Mouse (Mus musculus): ENCODE data around the gene Gdf1. TPM values are rescaled to one million over a fixed set of nuclear protein-coding genes. Genes with fewer than 3 reads are reported as not detected.

Gene Gdf1
- polyA plus RNA-seq (2012; rRNA removed) = 0.14 and 0.26 TPM in 2 replicates

DNA sequence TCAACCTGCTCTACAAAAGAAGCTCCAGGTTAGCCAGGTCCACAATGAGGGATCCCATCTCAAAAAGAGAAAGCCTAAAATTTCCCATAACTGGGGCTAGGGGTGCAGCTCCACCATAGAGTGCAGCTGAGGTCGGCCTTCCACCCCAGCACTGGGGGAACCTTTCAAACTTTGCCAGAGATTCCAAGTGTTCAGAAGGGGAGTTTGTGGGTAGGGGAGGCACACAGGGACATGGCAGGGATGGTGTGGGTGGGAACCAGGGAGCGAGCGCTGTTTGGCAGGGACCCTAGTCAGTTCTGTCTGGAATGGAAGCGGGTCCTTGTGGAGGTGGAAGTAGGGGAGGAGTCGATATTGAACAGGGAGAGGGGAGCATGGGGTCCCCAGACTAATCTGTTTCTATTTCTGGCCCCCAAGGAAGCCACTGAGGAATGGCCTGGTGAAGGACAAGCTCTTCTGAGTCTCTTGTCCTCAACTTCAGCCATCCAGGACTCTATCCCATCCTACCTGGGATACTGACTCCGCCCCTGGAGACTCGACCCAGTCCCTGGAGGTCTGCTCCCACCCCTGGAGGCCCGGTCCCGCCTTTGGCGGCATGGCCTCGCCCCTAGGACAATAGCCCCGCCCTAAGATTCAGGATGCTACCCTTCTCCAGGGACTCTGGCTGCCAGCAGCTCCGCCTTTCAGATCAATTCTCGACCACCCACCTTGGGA lies at the start of gene Gdf1:
Gene Gdf1 (plus strand): TSS at position 694 of the 711 bp plus-strand sequence.
- DNase-seq (ENCODE audit: low read depth, low spot score) = no peak
- 40% methylated on average over 14 of the region's 14 CpGs for WGBS

DNA sequence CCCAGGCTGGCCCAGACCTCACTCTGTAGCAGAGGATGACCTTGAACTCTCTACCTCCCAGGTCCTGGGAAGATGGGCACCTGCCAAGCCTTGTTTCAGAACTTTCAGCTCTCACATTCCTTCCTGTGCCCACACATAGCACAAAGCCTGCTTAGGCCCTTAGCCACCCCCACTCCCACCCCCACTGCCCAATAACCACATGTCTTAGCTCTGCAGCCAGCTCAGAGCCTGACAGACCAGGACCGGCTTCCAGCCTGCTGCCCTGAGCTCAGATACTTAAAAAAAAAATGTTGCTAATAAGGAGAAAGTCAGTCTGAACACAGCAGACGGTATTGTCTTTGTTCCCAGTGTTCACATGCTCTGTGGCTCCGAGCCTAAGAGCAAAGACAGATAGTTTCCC lies 48.6 kb upstream of the Gdf1 start:
- no peak for DNase-seq (ENCODE audit: low read depth, low spot score)
- whole genome bisulfite sequencing = 64% methylated on average over 3 of the region's 3 CpGs

DNA sequence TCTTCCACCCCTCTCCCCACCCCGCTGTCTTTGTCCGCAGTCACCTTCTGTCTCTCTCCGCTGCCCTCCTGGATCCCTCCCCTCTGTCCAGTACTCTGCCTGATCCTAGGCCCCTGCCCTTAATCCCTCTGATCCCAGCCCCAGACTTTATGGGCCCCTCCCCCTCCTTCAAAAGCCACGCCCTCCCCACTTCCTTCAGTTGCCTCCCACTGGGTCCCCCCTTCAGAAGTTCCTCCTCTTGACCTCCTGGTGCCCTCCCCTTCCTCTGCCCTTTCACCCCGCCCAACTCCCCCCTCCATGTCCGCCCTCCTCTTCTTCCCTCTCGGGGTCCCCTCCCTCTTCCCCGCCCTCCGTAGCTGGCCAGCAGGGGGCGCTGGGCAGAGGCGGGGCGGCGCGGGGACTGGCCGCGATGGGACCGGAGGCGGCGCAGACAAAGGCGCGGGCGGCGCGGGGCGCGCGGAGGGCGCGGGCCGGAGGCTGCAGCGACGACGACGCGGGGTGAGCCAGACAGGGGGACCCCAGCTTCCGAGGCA lies 46.9 kb upstream of the Gdf1 start, which contains the start of gene Homer3:
Gene Homer3 (plus strand): TSS at position 225 of the 533 bp plus-strand sequence.
- DNase-seq (ENCODE audit: low read depth, low spot score) = peak; percentile 37
- WGBS = 3% methylated on average over 36 of the region's 36 CpGs

GRCm38 (mm10) chr8:70283136-70284077 lies 46.2 kb upstream of the Gdf1 start:
- DNase-seq (ENCODE audit: low read depth, low spot score) = no peak
- 2% methylated on average over 53 of the region's 55 CpGs for whole genome bisulfite sequencing

DNA sequence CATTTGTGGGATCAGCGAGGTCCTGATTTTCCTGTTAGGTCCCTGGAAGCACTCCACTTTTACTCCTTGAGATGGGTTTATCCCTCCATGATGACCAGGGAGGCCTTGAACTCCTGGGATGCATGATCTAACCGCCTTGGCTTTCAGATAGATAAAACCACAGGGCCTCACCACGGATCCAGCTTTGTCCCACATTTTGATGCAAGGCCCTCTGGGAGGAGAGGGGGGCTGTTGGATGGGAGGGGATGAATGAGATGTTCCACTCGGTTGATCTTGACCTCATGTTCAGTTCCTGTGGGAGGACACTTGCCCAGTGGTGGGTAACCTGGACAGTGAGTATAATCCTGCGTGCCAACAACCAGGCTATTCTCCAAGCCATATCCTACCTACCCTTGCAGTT lies 45.2 kb upstream of the Gdf1 start:
- 80% methylated on average over 5 of the region's 5 CpGs for WGBS
- no peak for DNase-seq (ENCODE audit: low read depth, low spot score)

DNA sequence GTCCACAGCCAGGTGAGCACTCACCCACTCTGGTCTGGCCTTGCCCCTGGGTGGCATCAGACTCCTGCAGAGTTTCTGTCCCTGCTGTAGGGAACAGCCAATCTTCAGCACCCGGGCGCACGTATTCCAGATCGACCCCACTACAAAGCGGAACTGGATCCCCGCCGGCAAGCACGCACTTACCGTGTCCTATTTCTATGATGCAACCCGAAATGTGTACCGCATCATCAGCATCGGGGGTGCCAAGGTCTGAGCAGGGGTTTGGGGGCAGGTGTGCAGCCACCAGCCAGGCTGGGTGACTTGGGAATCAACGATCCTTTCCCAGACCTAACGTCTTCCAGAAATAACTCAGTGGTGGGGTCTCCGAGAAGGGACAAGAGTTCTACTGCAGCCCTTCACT lies 44.3 kb upstream of the Gdf1 start:
- no peak for DNase-seq (ENCODE audit: low read depth, low spot score)
- 96% methylated on average over 15 of the region's 15 CpGs for WGBS

GRCm38 (mm10) chr8:70286737-70287136 lies 42.9 kb upstream of the Gdf1 start:
- WGBS = 92% methylated on average over 8 of the region's 8 CpGs
- DNase-seq (ENCODE audit: low read depth, low spot score) = no peak

DNA sequence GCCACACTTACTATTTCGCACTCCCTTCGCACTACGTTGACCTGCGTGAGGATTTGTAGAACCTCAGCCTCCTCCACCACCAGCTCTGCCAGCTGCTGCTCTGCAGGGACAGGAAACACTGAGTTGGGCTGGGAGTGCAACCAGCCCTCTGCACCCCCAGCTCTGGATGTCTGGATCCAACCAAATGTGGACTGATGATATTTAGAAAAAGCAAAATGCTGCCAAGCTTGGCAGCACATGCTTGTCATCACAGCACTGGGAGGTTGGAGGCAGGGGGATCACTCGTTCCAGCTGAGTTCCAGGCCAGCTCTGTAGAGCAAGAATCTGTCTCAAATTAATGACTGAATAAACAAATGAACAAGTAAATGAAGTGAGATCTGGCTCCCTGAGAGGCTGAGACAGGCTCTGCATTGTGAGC lies 35.6 kb upstream of the Gdf1 start:
- no peak for DNase-seq (ENCODE audit: low read depth, low spot score)
- 65% methylated on average over 5 of the region's 5 CpGs for WGBS

- no peak for DNase-seq (ENCODE audit: low read depth, low spot score)
- WGBS = 70% methylated on average over 3 of the region's 3 CpGs
Observed at GRCm38 (mm10) chr8:70300881-70301280, 28.7 kb upstream of the Gdf1 start.

GRCm38 (mm10) chr8:70302358-70302890 lies 27.2 kb upstream of the Gdf1 start, which contains the start of the genes Ddx49 and Cope:
Ddx49 (minus strand) TSS chr8:70302489.
Cope (plus strand) TSS chr8:70302518.
- DNase-seq (ENCODE audit: low read depth, low spot score) = peak; percentile 57
- WGBS = under 1% methylated on average over 40 of the region's 40 CpGs

- no peak for DNase-seq (ENCODE audit: low read depth, low spot score)
Observed at GRCm38 (mm10) chr8:70302901-70303300, 26.7 kb upstream of the Gdf1 start.

GRCm38 (mm10) chr8:70309311-70309710 lies 20.3 kb upstream of the Gdf1 start:
- DNase-seq (ENCODE audit: low read depth, low spot score) = no peak
- 27% methylated on average over 2 of the region's 2 CpGs for WGBS

More at GRCm38 (mm10) chr8:70302901-70303300, 26.7 kb upstream of the Gdf1 start:
- under 1% methylated on average over 16 of the region's 16 CpGs for WGBS

- WGBS = 66% methylated on average over 2 of the region's 2 CpGs
- DNase-seq (ENCODE audit: low read depth, low spot score) = no peak
Observed at GRCm38 (mm10) chr8:70313399-70313798, 16.2 kb upstream of the Gdf1 start.

DNA sequence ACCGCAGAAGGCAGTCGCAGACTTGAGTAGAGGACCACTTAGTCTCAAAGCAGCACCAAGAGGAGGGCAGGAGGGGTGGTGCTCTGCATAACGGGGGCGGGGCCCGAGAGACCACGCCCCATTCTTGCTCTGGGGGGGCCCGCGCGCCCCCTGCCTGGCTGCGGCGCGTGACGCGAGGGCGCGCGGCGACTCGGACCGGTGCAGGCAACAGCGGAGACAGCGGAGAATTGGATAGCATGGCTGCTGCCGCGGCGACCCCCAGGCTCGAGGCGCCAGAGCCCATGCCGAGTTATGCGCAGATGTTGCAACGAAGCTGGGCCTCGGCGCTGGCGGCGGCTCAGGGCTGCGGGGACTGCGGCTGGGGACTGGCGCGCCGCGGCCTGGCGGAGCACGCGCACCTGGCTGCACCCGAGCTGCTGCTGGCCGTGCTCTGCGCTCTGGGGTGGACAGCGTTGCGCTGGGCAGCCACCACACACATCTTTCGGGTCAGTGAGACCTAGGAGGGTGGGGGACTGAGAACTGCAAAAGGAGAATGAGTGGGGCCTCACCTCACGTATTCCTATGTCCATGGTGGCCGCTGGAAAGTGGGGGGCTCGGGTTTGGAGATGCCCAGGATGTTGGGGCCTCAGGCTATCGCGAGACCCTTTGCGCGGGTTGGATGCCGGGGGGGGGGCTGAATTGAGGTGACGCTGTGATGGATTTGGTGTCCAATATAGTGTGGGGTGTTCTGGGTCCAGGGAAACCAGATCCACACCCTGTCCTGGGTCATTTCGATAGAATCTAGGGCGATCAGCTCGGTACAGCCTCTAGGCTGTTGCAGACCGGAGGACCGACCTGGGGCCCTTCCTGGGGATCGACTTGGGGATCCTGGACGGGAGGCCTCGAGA lies 13.8 kb upstream of the Gdf1 start, which contains the start of gene Cers1:
Gene Cers1 (plus strand): TSS at position 152 of the 887 bp plus-strand sequence.
- 4% methylated on average over 66 of the region's 66 CpGs for WGBS
- DNase-seq (ENCODE audit: low read depth, low spot score) = no peak

DNA sequence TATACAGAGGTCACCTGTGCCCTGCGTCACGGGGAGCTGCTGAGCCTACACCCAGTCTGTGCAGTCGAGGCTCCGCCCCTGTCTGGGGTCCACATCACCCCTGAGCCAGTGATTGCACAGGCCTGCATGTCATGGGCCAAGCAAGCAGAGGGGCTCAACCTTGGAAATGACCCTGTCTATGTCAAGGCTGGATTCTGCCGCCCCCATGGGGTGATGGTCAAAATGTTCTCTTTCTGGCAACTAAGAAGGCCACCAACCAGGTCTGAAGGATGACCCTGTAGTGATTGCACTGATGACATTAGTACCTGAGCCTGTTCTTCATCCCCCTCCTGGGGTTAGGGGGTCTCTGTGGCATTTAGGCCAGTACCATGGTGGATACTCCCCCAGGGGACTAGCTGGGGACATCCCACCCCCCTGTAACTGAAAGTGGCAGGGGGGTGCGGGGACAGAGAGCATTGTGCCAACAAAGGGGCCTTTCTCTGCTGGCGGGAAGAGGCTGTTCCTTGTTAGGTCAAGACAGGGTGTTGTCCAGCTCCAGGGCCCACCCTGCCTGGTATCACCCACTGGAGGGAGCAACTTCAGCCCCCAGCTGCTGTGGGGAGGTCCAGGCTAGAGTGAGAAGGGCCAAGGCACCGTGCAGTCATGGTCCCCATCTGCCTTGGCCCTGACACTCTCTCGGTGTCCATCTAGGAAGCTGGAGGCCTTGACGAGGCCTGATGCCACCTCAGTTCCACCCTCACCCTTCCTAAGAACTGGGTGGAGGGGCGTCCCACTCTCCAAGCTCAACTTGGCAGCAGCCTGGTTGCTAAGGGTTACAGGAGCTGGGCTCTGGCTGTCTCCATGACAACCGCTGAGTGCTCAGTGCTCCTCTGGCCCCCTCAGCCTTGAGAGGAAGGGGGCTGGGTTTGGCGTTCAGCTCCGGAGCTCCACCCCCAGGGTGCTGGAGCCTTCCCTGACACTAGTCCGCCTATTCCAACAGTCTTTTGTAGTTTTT lies 12.8 kb upstream of the Gdf1 start:
- DNase-seq (ENCODE audit: low read depth, low spot score) = no peak
- WGBS = 25% methylated on average over 15 of the region's 15 CpGs

DNA sequence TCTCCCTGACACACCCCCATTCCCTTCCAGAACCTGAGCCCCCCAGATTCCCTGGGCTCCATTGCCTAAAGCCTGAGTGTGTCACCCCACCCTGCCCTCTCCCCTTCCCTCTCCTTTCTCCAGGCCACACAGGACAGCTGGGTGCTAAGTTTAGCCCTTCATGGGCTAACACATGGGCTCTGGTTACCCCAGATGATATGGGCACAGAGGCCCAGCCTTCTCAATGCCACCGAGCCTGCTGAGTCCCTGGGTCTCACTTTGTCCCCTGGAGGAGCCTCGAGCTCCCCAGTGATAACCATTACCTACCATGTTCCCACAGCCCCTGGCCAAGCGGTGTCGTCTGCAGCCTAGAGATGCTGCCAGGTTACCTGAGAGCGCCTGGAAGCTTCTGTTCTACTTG lies 11.7 kb upstream of the Gdf1 start:
- no peak for DNase-seq (ENCODE audit: low read depth, low spot score)
- WGBS = 78% methylated on average over 5 of the region's 5 CpGs

GRCm38 (mm10) chr8:70323716-70324115 lies 5.9 kb upstream of the Gdf1 start:
- no peak for DNase-seq (ENCODE audit: low read depth, low spot score)
- 86% methylated on average over 3 of the region's 3 CpGs for WGBS

DNA sequence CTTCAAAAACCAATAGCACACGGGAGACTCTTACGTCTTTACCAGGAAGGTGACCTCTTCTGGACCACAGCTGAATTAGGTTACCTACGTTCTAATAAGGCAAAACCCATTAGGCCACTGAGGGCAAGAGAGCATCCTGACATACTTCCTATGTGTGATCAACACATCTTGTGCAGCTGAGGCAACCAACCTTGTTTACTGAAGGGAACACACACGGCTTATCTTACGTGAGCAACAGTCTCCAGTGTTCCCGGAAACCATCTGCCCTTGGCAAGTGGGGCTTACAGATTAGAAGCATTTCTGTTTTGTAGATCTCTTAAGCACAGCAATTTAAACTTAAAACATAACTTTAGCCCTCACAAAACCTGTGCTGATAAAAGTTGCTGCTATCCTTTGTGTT lies 2.1 kb upstream of the Gdf1 start:
- WGBS = 88% methylated on average over 6 of the region's 6 CpGs

More for the DNA sequence above, 2.1 kb upstream of the Gdf1 start:
- DNase-seq (ENCODE audit: low read depth, low spot score) = no peak
